Mouse (Mus musculus): ENCODE data around the gene 1700067P10Rik. TPM values are rescaled to one million over a fixed set of nuclear protein-coding genes. Genes with fewer than 3 reads are reported as not detected.

The 1700067P10Rik gene
- polyA plus RNA-seq (2015; fragmentation: Nextera tagmentation; extraction: Ambion mirVana): not detected in 2 replicates

- Histone ChIP-seq H3K9me3 (ENCODE audit: control insufficient read depth, low read length) (peaks cover 5% of the 10 kb centered on the region; the same call in 1 of the 2 replicates), H3K4me3 (ENCODE audit: low read length) (no peak within 1 kb of the TSS), H3K4me1 (ENCODE audit: control insufficient read depth, insufficient read depth, low read length) (no peaks in the 10 kb centered on the region), H3K4me2 (ENCODE audit: low read depth, low read length) (no peak within 1 kb of the TSS), H3K36me3 (ENCODE audit: control insufficient read depth, insufficient read depth, low read length) (no peaks in the 10 kb centered on the region), H3K9ac (ENCODE audit: low read depth, low read length) (no peak within 1 kb of the TSS), H3K27me3 (replicated peaks; ENCODE audit: control insufficient read depth, insufficient read depth, low read length) (no peaks in the 10 kb centered on the region; the same call in 1 of the 2 replicates), H3K27ac (ENCODE audit: low read length) (no peak within 1 kb of the TSS)
- ATAC-seq: no peak
These were observed at the start of gene 1700067P10Rik for GRCm38 (mm10) chr17:48089019-48089418. Gene 1700067P10Rik (plus strand): TSS chr17:48089319.

GRCm38 (mm10) chr17:48041351-48042287 is 47.5 kb upstream of the 1700067P10Rik start:
- peak overlapping the region; percentile 53 for H3K4me2 ChIP-seq (ENCODE audit: low read depth, low read length)
- no peaks in the 10 kb centered on the region for H3K27me3 ChIP-seq (replicated peaks; ENCODE audit: control insufficient read depth, insufficient read depth, low read length)
- 10% methylated on average over 29 of the region's 29 CpGs for WGBS
- ATAC-seq: peak; percentile 67
- no peaks in the 10 kb centered on the region for H3K36me3 ChIP-seq (ENCODE audit: control insufficient read depth, insufficient read depth, low read length)
- no peaks in the 10 kb centered on the region for H3K9me3 ChIP-seq (ENCODE audit: control insufficient read depth, low read length)
- peak overlapping the region; percentile 89 for H3K27ac ChIP-seq (ENCODE audit: low read length)
- H3K4me1 ChIP-seq (ENCODE audit: control insufficient read depth, insufficient read depth, low read length): peaks cover 14% of the 10 kb centered on the region
- peak overlapping the region; percentile 42 for H3K4me3 ChIP-seq (ENCODE audit: low read length)
- H3K9ac ChIP-seq (ENCODE audit: low read depth, low read length): peak overlapping the region; percentile 63

GRCm38 (mm10) chr17:48043154-48043880 is 45.8 kb upstream of the 1700067P10Rik start:
- Histone ChIP-seq H3K9ac (ENCODE audit: low read depth, low read length) (no peak overlapping the region), H3K27me3 (replicated peaks; ENCODE audit: control insufficient read depth, insufficient read depth, low read length) (no peaks in the 10 kb centered on the region), H3K36me3 (ENCODE audit: control insufficient read depth, insufficient read depth, low read length) (no peaks in the 10 kb centered on the region), H3K27ac (ENCODE audit: low read length) (no peak overlapping the region), H3K4me1 (ENCODE audit: control insufficient read depth, insufficient read depth, low read length) (peaks cover 14% of the 10 kb centered on the region), H3K4me2 (ENCODE audit: low read depth, low read length) (no peak overlapping the region), H3K9me3 (ENCODE audit: control insufficient read depth, low read length) (no peaks in the 10 kb centered on the region), H3K4me3 (ENCODE audit: low read length) (no peak overlapping the region)
- 78% methylated on average over 5 of the region's 5 CpGs for WGBS
- no peak for ATAC-seq

- ATAC-seq: no peak
- Histone ChIP-seq H3K9me3 (ENCODE audit: control insufficient read depth, low read length) (no peaks in the 10 kb centered on the region), H3K4me1 (ENCODE audit: control insufficient read depth, insufficient read depth, low read length) (peaks cover 4% of the 10 kb centered on the region), H3K4me2 (ENCODE audit: low read depth, low read length) (no peak overlapping the region), H3K27me3 (replicated peaks; ENCODE audit: control insufficient read depth, insufficient read depth, low read length) (no peaks in the 10 kb centered on the region), H3K9ac (ENCODE audit: low read depth, low read length) (no peak overlapping the region), H3K27ac (ENCODE audit: low read length) (no peak overlapping the region), H3K4me3 (ENCODE audit: low read length) (no peak overlapping the region), H3K36me3 (ENCODE audit: control insufficient read depth, insufficient read depth, low read length) (no peaks in the 10 kb centered on the region)
- WGBS: 41% methylated on average over 4 of the region's 4 CpGs
These were observed 43.5 kb upstream of the 1700067P10Rik start for GRCm38 (mm10) chr17:48045631-48046030.

GRCm38 (mm10) chr17:48051638-48052337 is 37.3 kb upstream of the 1700067P10Rik start:
- Histone ChIP-seq H3K9ac (ENCODE audit: low read depth, low read length) (no peak overlapping the region), H3K36me3 (ENCODE audit: control insufficient read depth, insufficient read depth, low read length) (no peaks in the 10 kb centered on the region), H3K27ac (ENCODE audit: low read length) (peak overlapping the region; percentile 72), H3K9me3 (ENCODE audit: control insufficient read depth, low read length) (no peaks in the 10 kb centered on the region), H3K4me3 (ENCODE audit: low read length) (no peak overlapping the region), H3K4me2 (ENCODE audit: low read depth, low read length) (no peak overlapping the region), H3K4me1 (ENCODE audit: control insufficient read depth, insufficient read depth, low read length) (no peaks in the 10 kb centered on the region), H3K27me3 (replicated peaks; ENCODE audit: control insufficient read depth, insufficient read depth, low read length) (peaks cover 2% of the 10 kb centered on the region; the same call in 1 of the 2 replicates)
- WGBS: 52% methylated on average over 5 of the region's 5 CpGs
- peak; percentile 92 for ATAC-seq

- Histone ChIP-seq H3K27me3 (replicated peaks; ENCODE audit: control insufficient read depth, insufficient read depth, low read length) (peaks cover 4% of the 10 kb centered on the region; the same call in 1 of the 2 replicates), H3K4me2 (ENCODE audit: low read depth, low read length) (no peak overlapping the region), H3K27ac (ENCODE audit: low read length) (no peak overlapping the region), H3K4me3 (ENCODE audit: low read length) (no peak overlapping the region), H3K9me3 (ENCODE audit: control insufficient read depth, low read length) (no peaks in the 10 kb centered on the region), H3K9ac (ENCODE audit: low read depth, low read length) (no peak overlapping the region), H3K36me3 (ENCODE audit: control insufficient read depth, insufficient read depth, low read length) (no peaks in the 10 kb centered on the region), H3K4me1 (ENCODE audit: control insufficient read depth, insufficient read depth, low read length) (no peaks in the 10 kb centered on the region)
- no peak for ATAC-seq
- 71% methylated on average over 10 of the region's 10 CpGs for WGBS
These were observed 36.6 kb upstream of the 1700067P10Rik start for GRCm38 (mm10) chr17:48052338-48053067.

- H3K4me3 ChIP-seq (ENCODE audit: low read length): no peak overlapping the region
- no peaks in the 10 kb centered on the region for H3K9me3 ChIP-seq (ENCODE audit: control insufficient read depth, low read length)
- no peak overlapping the region for H3K9ac ChIP-seq (ENCODE audit: low read depth, low read length)
- 76% methylated on average over 2 of the region's 2 CpGs for WGBS
- H3K27ac ChIP-seq (ENCODE audit: low read length): no peak overlapping the region
- H3K36me3 ChIP-seq (ENCODE audit: control insufficient read depth, insufficient read depth, low read length): no peaks in the 10 kb centered on the region
- no peak for ATAC-seq
- no peak overlapping the region for H3K4me2 ChIP-seq (ENCODE audit: low read depth, low read length)
- H3K27me3 ChIP-seq (replicated peaks; ENCODE audit: control insufficient read depth, insufficient read depth, low read length): peaks cover 9% of the 10 kb centered on the region; the same call in 1 of the 2 replicates
- no peaks in the 10 kb centered on the region for H3K4me1 ChIP-seq (ENCODE audit: control insufficient read depth, insufficient read depth, low read length)
These were observed 35.5 kb upstream of the 1700067P10Rik start for GRCm38 (mm10) chr17:48053646-48054045.

- Histone ChIP-seq H3K36me3 (ENCODE audit: control insufficient read depth, insufficient read depth, low read length) (no peaks in the 10 kb centered on the region), H3K4me1 (ENCODE audit: control insufficient read depth, insufficient read depth, low read length) (no peaks in the 10 kb centered on the region), H3K4me3 (ENCODE audit: low read length) (no peak overlapping the region), H3K9me3 (ENCODE audit: control insufficient read depth, low read length) (no peaks in the 10 kb centered on the region), H3K9ac (ENCODE audit: low read depth, low read length) (no peak overlapping the region), H3K4me2 (ENCODE audit: low read depth, low read length) (no peak overlapping the region), H3K27ac (ENCODE audit: low read length) (no peak overlapping the region), H3K27me3 (replicated peaks; ENCODE audit: control insufficient read depth, insufficient read depth, low read length) (peaks cover 9% of the 10 kb centered on the region; the same call in 1 of the 2 replicates)
- 50% methylated on average over 19 of the region's 20 CpGs for WGBS
- no peak for ATAC-seq
These were observed 33.9 kb upstream of the 1700067P10Rik start for GRCm38 (mm10) chr17:48055076-48055816.

Measured in intestine, embryonic 16.5 days (tissue).